Mouse (Mus musculus) adrenal gland, postnatal 14 days (tissue): Measurements from ENCODE around the gene Tmem63c. TPM values are rescaled to one million over a fixed set of nuclear protein-coding genes. Genes with fewer than 3 reads are reported as not detected.

Experiments used
- DNase-seq: peaks from one replicate; pipeline ENCODE4 v3.0.0; 2021; ENCODE audit warnings: mixed read lengths
- microRNA-seq, 2 experiments: library from miRNA; unstranded; fragments of <30 nt; microRNA quantifications; one replicate each; pipeline ENCODE4 v1.2.0; 2021
- total RNA-seq: library from RNA; stranded (reverse); gene quantifications from 2 replicates; pipeline ENCODE4 v1.2.3, GENCODE M21; 2021

The Tmem63c gene
- total RNA-seq, 1 experiment from 2014 or later = 1.3 TPM

DNA sequence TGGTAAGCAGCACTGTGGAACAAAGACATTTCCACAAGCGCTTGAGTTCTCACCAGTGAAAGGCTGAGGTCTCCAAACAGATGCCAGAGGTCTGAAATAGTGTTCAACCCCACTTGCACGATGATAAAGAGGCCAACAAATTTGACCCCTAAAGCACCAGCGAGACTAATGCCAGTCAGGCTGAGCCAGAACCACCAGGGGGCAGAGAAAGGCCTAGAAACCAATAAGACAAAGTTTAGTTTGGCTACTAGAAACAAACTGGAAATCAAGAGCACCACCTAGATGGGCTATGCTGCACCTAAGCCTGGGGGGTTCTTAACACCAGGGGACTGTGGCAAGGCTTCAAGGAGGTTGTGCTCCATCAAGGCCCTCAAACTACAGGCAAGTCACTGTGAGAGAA is 110.5 kb downstream of the Tmem63c start:
- DNase-seq = peak; percentile 74

DNA sequence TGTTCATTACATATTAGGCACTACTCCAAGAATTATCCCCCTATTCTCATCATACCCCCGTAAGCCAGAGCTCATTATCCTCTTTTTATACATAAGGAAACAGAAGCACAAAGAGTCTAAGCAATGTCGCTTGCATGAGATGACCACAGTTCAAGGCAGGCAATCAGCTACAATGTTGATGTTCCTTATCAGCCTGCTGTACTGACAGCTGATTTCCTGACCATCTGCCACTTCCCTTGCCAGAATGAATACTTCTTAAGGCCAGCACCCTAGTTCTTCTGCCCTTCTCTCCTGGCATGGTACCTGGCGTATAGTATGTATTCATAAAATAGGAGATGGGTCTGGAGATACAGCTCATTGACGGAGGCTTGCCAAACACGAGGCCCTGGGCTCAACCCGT is 111.1 kb downstream of the Tmem63c start:
- DNase-seq = no peak

DNA sequence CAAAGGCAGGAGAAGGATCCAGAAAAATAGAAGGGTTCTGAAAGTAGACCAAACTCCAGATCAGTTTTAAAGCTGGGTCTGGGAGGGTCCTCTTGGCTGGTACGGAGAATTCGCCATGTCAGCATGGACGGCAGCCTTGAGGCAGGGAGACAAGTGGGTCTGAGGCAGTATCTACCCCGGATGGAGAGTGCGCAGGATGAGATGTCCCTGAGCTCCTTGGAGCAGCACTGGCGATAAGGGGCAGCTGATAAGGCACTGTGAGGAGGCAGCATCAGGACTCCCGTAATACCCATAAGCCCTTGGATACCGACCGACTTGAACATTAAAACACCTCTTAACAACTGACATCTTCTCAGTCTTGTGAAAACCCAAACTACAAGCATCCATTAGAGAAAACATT is 111.6 kb downstream of the Tmem63c start:
- no peak for DNase-seq

DNA sequence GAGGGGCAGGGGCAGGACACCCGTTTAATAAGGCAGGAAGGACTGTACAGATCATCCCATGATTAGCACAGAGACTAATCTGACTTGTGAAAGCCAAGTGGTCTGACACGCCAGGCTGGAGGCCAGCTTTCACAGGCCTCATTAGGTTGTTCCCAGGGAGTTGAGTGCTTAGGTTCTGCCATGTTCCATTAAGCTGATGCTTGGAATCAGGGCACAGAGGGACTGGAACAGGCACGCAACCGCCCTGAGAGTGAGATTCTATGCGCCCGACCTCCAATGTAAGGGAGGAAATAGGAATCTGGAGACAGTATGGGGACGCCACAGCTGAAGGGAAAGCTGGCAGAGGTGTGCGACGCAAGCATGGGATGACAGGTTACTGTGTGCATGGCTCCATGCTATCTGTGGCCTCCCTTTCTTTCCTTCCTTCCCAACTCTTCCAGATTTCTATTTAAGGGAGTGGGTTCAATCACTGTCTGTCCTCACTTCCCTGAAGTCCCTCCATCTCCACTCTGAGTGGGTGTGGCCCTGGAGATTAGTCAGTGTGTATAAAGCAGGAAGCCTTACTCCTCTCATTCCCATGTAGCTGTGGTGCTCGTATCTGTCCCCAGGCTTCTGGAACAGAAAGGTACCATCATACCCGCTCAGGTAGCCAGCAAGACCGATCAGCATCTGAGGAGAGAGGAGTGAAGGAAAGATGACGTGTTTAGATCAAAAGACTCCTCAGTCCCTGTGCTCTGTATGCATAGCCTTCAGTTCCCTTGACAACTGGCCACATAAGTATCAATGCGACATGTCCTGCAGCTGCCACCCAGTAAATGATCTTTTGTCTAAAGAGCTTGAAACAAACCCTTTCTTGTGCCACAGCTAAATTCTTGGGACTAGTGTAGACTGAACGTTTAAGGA is 116.5 kb downstream of the Tmem63c start:
- DNase-seq = no peak

DNA sequence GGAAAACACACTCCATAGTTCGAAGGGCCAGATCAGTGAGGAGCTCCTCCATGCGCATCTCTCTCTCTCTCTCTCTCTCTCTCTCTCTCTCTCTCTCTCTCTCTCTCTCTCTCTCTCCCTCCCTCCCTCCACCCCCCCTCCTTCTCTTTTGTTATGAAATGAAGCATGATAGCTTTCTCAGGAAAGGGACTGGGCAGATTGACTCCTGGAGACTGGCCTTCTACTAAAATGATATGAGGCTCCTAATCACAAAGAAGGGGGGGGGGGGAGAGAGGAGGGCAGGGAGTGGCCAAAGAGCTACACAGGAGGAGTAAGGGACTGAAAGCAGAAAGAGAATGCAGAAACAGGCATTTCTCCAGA is 117.2 kb downstream of the Tmem63c start:
- DNase-seq = no peak

DNA sequence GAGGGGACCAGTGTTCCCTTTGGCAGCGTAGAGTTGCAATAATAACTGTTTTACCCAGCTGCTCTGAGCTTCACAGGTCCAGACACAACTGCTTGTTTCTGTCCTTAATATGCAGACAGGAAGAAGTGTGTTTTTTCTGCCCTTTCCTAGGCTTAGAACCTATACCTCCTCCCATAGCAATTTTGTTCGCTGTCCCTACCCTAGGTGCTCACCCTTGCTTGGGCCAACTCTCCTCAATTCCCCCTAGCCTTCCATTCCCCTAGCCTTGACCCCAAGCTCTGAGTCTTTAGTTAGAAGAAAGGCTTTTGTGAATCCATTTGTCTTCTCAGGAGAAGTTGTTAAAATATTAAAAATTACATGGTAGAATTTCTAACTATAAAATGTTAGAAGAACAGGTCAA is 117.6 kb downstream of the Tmem63c start:
- DNase-seq = no peak

Small RNAs within 50 kb of the gene (microRNA-seq; reads per million reads assigned to microRNA genes)
- gene Gm25847 = 0 reads per million in 2 experiments

Other genes starting within 250 kb of the Tmem63c start
- 48.4 and 53.8 TPM in 2 replicates for gene Irf2bpl, start 136.5 kb upstream of the Tmem63c start, total RNA-seq
- 26.2 and 29.1 TPM in 2 replicates for gene Cipc, start 74.3 kb upstream of the Tmem63c start, total RNA-seq
- gene Zdhhc22, start 30.9 kb upstream of the Tmem63c start, total RNA-seq = 0.59 and 1.1 TPM in 2 replicates
- 0.41 and 0.60 TPM in 2 replicates for gene Ngb, start 81.2 kb downstream of the Tmem63c start, total RNA-seq
- 86.3 and 153 TPM in 2 replicates for gene Gstz1, start 125.8 kb downstream of the Tmem63c start, total RNA-seq
- 13.2 and 14.7 TPM in 2 replicates for gene Pomt2, start 126.6 kb downstream of the Tmem63c start, total RNA-seq
- gene Samd15, start 178.4 kb downstream of the Tmem63c start, total RNA-seq = 2.0 and 2.7 TPM in 2 replicates
- gene Tmed8, start 179.1 kb downstream of the Tmem63c start, total RNA-seq = 22.6 and 23.4 TPM in 2 replicates
- gene Noxred1, start 217.4 kb downstream of the Tmem63c start, total RNA-seq = 0.33 and 0.90 TPM in 2 replicates
- 35.6 and 41.5 TPM in 2 replicates for gene Vipas39, start 244.9 kb downstream of the Tmem63c start, total RNA-seq
- 139 and 160 TPM in 2 replicates for gene Ahsa1, start 245.1 kb downstream of the Tmem63c start, total RNA-seq